Mouse (Mus musculus): ENCODE data around the gene Sprtn.

GRCm38 (mm10) chr8:124898251-124898905 lies 692 bp downstream of the Sprtn start:
- TF ChIP-seq CTCF (IDR thresholded peaks at IDR 0.05) (no peak), EP300 (IDR thresholded peaks at IDR 0.05) (no peak)
